Comparison of ENCODE assay signal across 8 mouse cellular contexts in the genomic region with DNA sequence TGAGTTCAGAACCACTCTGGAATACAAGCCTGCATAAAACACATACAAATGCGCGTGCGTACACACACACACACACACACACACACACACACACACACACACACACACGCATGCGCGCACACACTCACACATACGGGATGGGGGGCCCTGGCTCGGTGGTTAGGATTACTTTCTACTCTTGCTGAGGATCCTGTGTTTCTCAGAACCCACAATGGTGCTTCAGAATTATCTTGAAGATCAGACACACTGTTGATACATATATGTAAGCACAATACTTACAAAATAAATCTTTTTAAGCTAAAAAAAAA. TPM values are rescaled to one million over a fixed set of nuclear protein-coding genes. Genes with fewer than 3 reads are reported as not detected.
A peak's percentile ranks its signal among the peaks of the same experiment; 100 is the strongest.
DNase-seq lines count a peak whose midpoint lies in the region; ATAC-seq and TF ChIP-seq lines count a peak whose summit lies in the region.

No protein-coding gene starts in this region.

- no peaks in the 10 kb centered on the region for H3K9me3 ChIP-seq in heart, embryonic 16.5 days (replicated peaks; ENCODE audit: control insufficient read depth, low read length)
- H3K9me3 ChIP-seq in G1E (replicated peaks), result no peaks in the 10 kb centered on the region
- H3K9me3 ChIP-seq in hindbrain, embryonic 10.5 days, result no peaks in the 10 kb centered on the region

- no peak for TF ChIP-seq CTCF in G1E (IDR thresholded peaks at IDR 0.05; ENCODE audit: low read depth, low read length)

- DNase-seq in heart, adult 18-20 months, result no peak
- no peak for DNase-seq in G1E (ENCODE audit: low spot score)
- no peak for DNase-seq in hindbrain, embryonic 10.5 days (ENCODE audit: low spot score)
- DNase-seq in lung, postnatal 10 days, result peak; percentile 5
- DNase-seq in embryo, embryonic 10.5 days (ENCODE audit: low spot score), result no peak
- no peak for DNase-seq in gastrocnemius, postnatal 25 days

- WGBS in heart, embryonic 16.5 days, result 79% methylated on average over 8 of the region's 8 CpGs
- WGBS in hindbrain, embryonic 10.5 days, result 83% methylated on average over 8 of the region's 8 CpGs

- H3K4me3 ChIP-seq in heart, embryonic 16.5 days (ENCODE audit: low read length), result no peak overlapping the region
- H3K4me3 ChIP-seq in G1E (ENCODE audit: low read depth, low read length), result peak overlapping the region; percentile 91
- peak overlapping the region; percentile 90 for H3K4me3 ChIP-seq in hindbrain, embryonic 10.5 days

- 0 out of 2 replicates have a peak, but pooled peaks cover 3% of the 10 kb centered on the region for H3K27me3 ChIP-seq in heart, embryonic 16.5 days (ENCODE audit: control insufficient read depth, insufficient read depth, low read length)
- peaks cover 20% of the 10 kb centered on the region for H3K27me3 ChIP-seq in G1E (ENCODE audit: insufficient read depth, low read length)
- no peaks in the 10 kb centered on the region for H3K27me3 ChIP-seq in hindbrain, embryonic 10.5 days (ENCODE audit: insufficient read depth, poor library complexity, severe bottlenecking)

- no peaks in the 10 kb centered on the region for H3K36me3 ChIP-seq in heart, embryonic 16.5 days (ENCODE audit: control insufficient read depth, insufficient read depth)
- peaks cover 23% of the 10 kb centered on the region for H3K36me3 ChIP-seq in G1E (replicated peaks)
- H3K36me3 ChIP-seq in hindbrain, embryonic 10.5 days, result no peaks in the 10 kb centered on the region

- peak overlapping the region; percentile 89 for H3K4me2 ChIP-seq in heart, embryonic 16.5 days (ENCODE audit: low read depth, low read length)

- ATAC-seq in heart, embryonic 16.5 days (replicated peaks; ENCODE audit: extremely low read depth, insufficient read depth, low FRiP score), result no peak
- ATAC-seq in G1E (ENCODE audit: extremely low read depth, insufficient number of reproducible peaks, low FRiP score, poor library complexity, severe bottlenecking), result no peak
- no peak for ATAC-seq in frontal cortex, adult (ENCODE audit: low TSS enrichment)

- peaks cover 28% of the 10 kb centered on the region for H3K4me1 ChIP-seq in heart, embryonic 16.5 days (ENCODE audit: control insufficient read depth, insufficient read depth, low read length)
- H3K4me1 ChIP-seq in G1E (ENCODE audit: insufficient read depth, low read depth, low read length), result peaks cover 51% of the 10 kb centered on the region
- peaks cover 20% of the 10 kb centered on the region for H3K4me1 ChIP-seq in hindbrain, embryonic 10.5 days (replicated peaks)

- H3K27ac ChIP-seq in heart, embryonic 16.5 days (ENCODE audit: low read length), result no peak overlapping the region; the same call in 1 of the 2 replicates
- peak overlapping the region; percentile 89 for H3K27ac ChIP-seq in hindbrain, embryonic 10.5 days

- no peak overlapping the region; the same call in 1 of the 2 replicates for H3K9ac ChIP-seq in heart, embryonic 16.5 days (ENCODE audit: low read length)

RNA-seq across cellular contexts. Expression of a gene that starts 0.7 kb away (rescaled TPM):
- 114 and 116 TPM in 2 replicates for polyA plus RNA-seq in heart, embryonic 16.5 days (2015; fragmentation: Nextera tagmentation; extraction: Ambion mirVana)
- 10 to 100 TPM; 80.3 to 90.3 TPM for total RNA-seq in heart, adult 18-20 months (2021)
- total RNA-seq in G1E (2014; fragmentation: Nextera tagmentation) (36.4 and 110 TPM in 2 replicates), G1E (2017) (41.3 and 42.2 TPM in 2 replicates)
- 99.1 and 128 TPM in 2 replicates for polyA plus RNA-seq in G1E (2012)
- 94.4 and 96.9 TPM in 2 replicates for polyA plus RNA-seq in hindbrain, embryonic 10.5 days (2016; fragmentation: Nextera tagmentation; extraction: Ambion mirVana)
- total RNA-seq in gastrocnemius, postnatal 25 days (2021), result 100 to 1,000 TPM; 224 to 227 TPM

RNA-seq across cellular contexts. Expression of a gene that starts 39.1 kb away (rescaled TPM):
- polyA plus RNA-seq in heart, embryonic 16.5 days (2015; fragmentation: Nextera tagmentation; extraction: Ambion mirVana), result 6.0 and 8.9 TPM in 2 replicates
- 10 to 100 TPM; 32.6 to 32.8 TPM for total RNA-seq in heart, adult 18-20 months (2021)
- total RNA-seq in G1E (2014; fragmentation: Nextera tagmentation), result 21.6 and 28.9 TPM in 2 replicates
- 12.9 and 18.2 TPM in 2 replicates for total RNA-seq in G1E (2017)
- 4.8 and 5.1 TPM in 2 replicates for polyA plus RNA-seq in G1E (2012)
- polyA plus RNA-seq in hindbrain, embryonic 10.5 days (2016; fragmentation: Nextera tagmentation; extraction: Ambion mirVana), result 33.4 and 48.7 TPM in 2 replicates
- total RNA-seq in gastrocnemius, postnatal 25 days (2021), result 10 to 100 TPM; 25.7 to 42.1 TPM
